Comparison of ENCODE assay signal across 9 mouse cellular contexts in genomic region chr17:34285848-34286247, GRCm38 (mm10). TPM values are rescaled to one million over a fixed set of nuclear protein-coding genes. Genes with fewer than 3 reads are reported as not detected.
DNase-seq lines count a peak whose midpoint lies in the region; ATAC-seq and TF ChIP-seq lines count a peak whose summit lies in the region.
"Had no signal": no experiment of that assay in that cellular context is flagged by ENCODE, and none has a peak within 500 bp of the region (broad histone marks: within the 10 kb centered on the region; RNA-seq: fewer than 3 reads in every experiment).

No protein-coding gene starts in this region.

- no peak overlapping the region for H3K4me3 ChIP-seq in forebrain, postnatal 0 days (ENCODE audit: low read depth, low read length)
- H3K4me3 ChIP-seq in forebrain, embryonic 10.5 days = no peak overlapping the region
- no peak overlapping the region for H3K4me3 ChIP-seq in testis, adult 2 months (ENCODE audit: control insufficient read depth, low read depth, low read length)
- peak overlapping the region; percentile 8 for H3K4me3 ChIP-seq in lung, adult 2 months (replicated peaks; ENCODE audit: extremely low read depth, low read depth, low read length)
- no peak overlapping the region for H3K4me3 ChIP-seq in forebrain, embryonic 15.5 days
- H3K4me3 ChIP-seq: limb, embryonic 13.5 days had no signal

- H3K4me2 ChIP-seq in forebrain, postnatal 0 days (ENCODE audit: low read depth) = no peak overlapping the region
- H3K4me2 ChIP-seq in forebrain, embryonic 15.5 days (replicated peaks) = no peak overlapping the region
- H3K4me2 ChIP-seq: limb, embryonic 13.5 days had no signal

- WGBS in forebrain, postnatal 0 days = 40% methylated on average over 4 of the region's 4 CpGs
- WGBS in forebrain, embryonic 10.5 days = 39% methylated on average over 4 of the region's 4 CpGs
- 28% methylated on average over 4 of the region's 4 CpGs for WGBS in lung, adult 2 months
- 41% methylated on average over 4 of the region's 4 CpGs for WGBS in forebrain, embryonic 15.5 days

- peak; percentile 27; the same call in 1 of the 2 replicates for TF ChIP-seq CTCF in forebrain, postnatal 0 days (IDR thresholded peaks at IDR 0.05; ENCODE audit: low read depth)
- peak; percentile 67; the same call in 1 of the 2 replicates for TF ChIP-seq CTCF in testis, adult 2 months (IDR thresholded peaks at IDR 0.05; ENCODE audit: control insufficient read depth, insufficient read depth, insufficient replicate concordance, low read depth, low read length)
- TF ChIP-seq CTCF in lung, adult 2 months (IDR thresholded peaks at IDR 0.05; ENCODE audit: insufficient read depth, low read length) = peak; percentile 76

- no peak for TF ChIP-seq POLR2A in testis, adult 2 months (IDR thresholded peaks at IDR 0.05; ENCODE audit: control insufficient read depth, low read depth, low read length)
- TF ChIP-seq POLR2A in lung, adult 2 months (IDR thresholded peaks at IDR 0.05; ENCODE audit: borderline replicate concordance, extremely low read depth, low read depth, low read length) = no peak

- no peak overlapping the region for H3K27ac ChIP-seq in forebrain, postnatal 0 days (ENCODE audit: low read depth, low read length)
- H3K27ac ChIP-seq in forebrain, embryonic 10.5 days = no peak overlapping the region
- H3K27ac ChIP-seq in testis, adult 2 months (ENCODE audit: control insufficient read depth, insufficient read depth, low read depth, low read length) = no peak overlapping the region
- H3K27ac ChIP-seq in forebrain, embryonic 15.5 days (replicated peaks) = no peak overlapping the region
- H3K27ac ChIP-seq: limb, embryonic 13.5 days had no signal

- no peaks in the 10 kb centered on the region for H3K27me3 ChIP-seq in forebrain, postnatal 0 days (ENCODE audit: insufficient read depth, low read length)
- H3K27me3 ChIP-seq in forebrain, embryonic 10.5 days (ENCODE audit: poor library complexity, severe bottlenecking) = no peaks in the 10 kb centered on the region
- H3K27me3 ChIP-seq in testis, adult 2 months (ENCODE audit: control insufficient read depth, insufficient read depth, low read length) = no peaks in the 10 kb centered on the region
- no peaks in the 10 kb centered on the region for H3K27me3 ChIP-seq in forebrain, embryonic 15.5 days
- H3K27me3 ChIP-seq: limb, embryonic 13.5 days had no signal

- H3K9ac ChIP-seq in forebrain, postnatal 0 days = no peak overlapping the region
- H3K9ac ChIP-seq in forebrain, embryonic 15.5 days (replicated peaks) = no peak overlapping the region
- H3K9ac ChIP-seq: limb, embryonic 13.5 days had no signal

- no peaks in the 10 kb centered on the region for H3K4me1 ChIP-seq in forebrain, postnatal 0 days (ENCODE audit: insufficient read depth)
- H3K4me1 ChIP-seq in forebrain, embryonic 10.5 days = 0 out of 2 replicates have a peak, but pooled peaks cover 3% of the 10 kb centered on the region
- peaks cover 2% of the 10 kb centered on the region for H3K4me1 ChIP-seq in testis, adult 2 months (ENCODE audit: control insufficient read depth, insufficient read depth, low read length)
- H3K4me1 ChIP-seq in lung, adult 2 months (ENCODE audit: control insufficient read depth, insufficient read depth, low read length) = no peaks in the 10 kb centered on the region
- no peaks in the 10 kb centered on the region for H3K4me1 ChIP-seq in forebrain, embryonic 15.5 days
- H3K4me1 ChIP-seq: limb, embryonic 13.5 days had no signal

- no peaks in the 10 kb centered on the region for H3K36me3 ChIP-seq in forebrain, postnatal 0 days (ENCODE audit: insufficient read depth)
- no peaks in the 10 kb centered on the region for H3K36me3 ChIP-seq in forebrain, embryonic 10.5 days (replicated peaks)
- H3K36me3 ChIP-seq in testis, adult 2 months (ENCODE audit: control insufficient read depth, insufficient read depth, low read length) = no peaks in the 10 kb centered on the region
- H3K36me3 ChIP-seq in forebrain, embryonic 15.5 days = no peaks in the 10 kb centered on the region
- H3K36me3 ChIP-seq: limb, embryonic 13.5 days had no signal

- no peak for ATAC-seq in forebrain, postnatal 0 days
- no peak for ATAC-seq in forebrain, embryonic 15.5 days (replicated peaks)

- no peak for DNase-seq in forebrain, postnatal 0 days
- no peak for DNase-seq in forebrain, embryonic 10.5 days (ENCODE audit: extremely low spot score, low spot score)
- no peak for DNase-seq in testis, postnatal 14 days (ENCODE audit: low spot score)
- no peak for DNase-seq in lung, adult 2 months
- peak; percentile 52 to 61 for DNase-seq in thymus, postnatal 36 days
- DNase-seq in ovary, postnatal 14 days (ENCODE audit: low spot score) = no peak

- H3K9me3 ChIP-seq in forebrain, postnatal 0 days (ENCODE audit: low read length) = no peaks in the 10 kb centered on the region
- no peaks in the 10 kb centered on the region for H3K9me3 ChIP-seq in forebrain, embryonic 10.5 days
- H3K9me3 ChIP-seq in forebrain, embryonic 15.5 days = no peaks in the 10 kb centered on the region
- H3K9me3 ChIP-seq: limb, embryonic 13.5 days had no signal

RNA-seq across cellular contexts. Expression of gene H2-Aa, which starts 1.8 kb away (rescaled TPM):
- 0.14 and 0.85 TPM in 2 replicates for total RNA-seq in forebrain, postnatal 0 days (2014; rRNA removed)
- polyA plus RNA-seq in forebrain, postnatal 0 days (2015; fragmentation: Nextera tagmentation; extraction: Ambion mirVana) = 0.59 and 0.73 TPM in 2 replicates
- polyA plus RNA-seq in forebrain, embryonic 10.5 days (2016; fragmentation: Nextera tagmentation; extraction: Ambion mirVana) = 0.17 TPM in 1 of 2 replicates, not detected in the other
- polyA plus RNA-seq in testis, adult 2 months (2012; rRNA removed) = 10.1 and 11.6 TPM in 2 replicates
- 544 and 571 TPM in 2 replicates for polyA plus RNA-seq in lung, adult 2 months (2012; rRNA removed)
- 0.23 TPM in 1 of 2 replicates, not detected in the other for polyA plus RNA-seq in forebrain, embryonic 15.5 days (2015; fragmentation: Nextera tagmentation; extraction: Ambion mirVana)

RNA-seq across cellular contexts. Expression of gene H2-Eb1, which starts 19.8 kb away (rescaled TPM):
- 1.5 and 2.1 TPM in 2 replicates for total RNA-seq in forebrain, postnatal 0 days (2014; rRNA removed)
- polyA plus RNA-seq in forebrain, postnatal 0 days (2015; fragmentation: Nextera tagmentation; extraction: Ambion mirVana) = 2.5 and 2.7 TPM in 2 replicates
- 0.54 and 1.0 TPM in 2 replicates for polyA plus RNA-seq in forebrain, embryonic 10.5 days (2016; fragmentation: Nextera tagmentation; extraction: Ambion mirVana)
- polyA plus RNA-seq in testis, adult 2 months (2012; rRNA removed) = 5.6 and 7.8 TPM in 2 replicates
- polyA plus RNA-seq in lung, adult 2 months (2012; rRNA removed) = 256 and 285 TPM in 2 replicates
- polyA plus RNA-seq in forebrain, embryonic 15.5 days (2015; fragmentation: Nextera tagmentation; extraction: Ambion mirVana) = 1.1 and 1.6 TPM in 2 replicates

RNA-seq across cellular contexts. Expression of gene H2-Ab1, which starts 28.4 kb away (rescaled TPM):
- total RNA-seq in forebrain, postnatal 0 days (2014; rRNA removed) = 0.38 and 2.0 TPM in 2 replicates
- 1.8 and 2.1 TPM in 2 replicates for polyA plus RNA-seq in forebrain, postnatal 0 days (2015; fragmentation: Nextera tagmentation; extraction: Ambion mirVana)
- 9.8 and 12.5 TPM in 2 replicates for polyA plus RNA-seq in forebrain, embryonic 10.5 days (2016; fragmentation: Nextera tagmentation; extraction: Ambion mirVana)
- 31.1 and 36.4 TPM in 2 replicates for polyA plus RNA-seq in testis, adult 2 months (2012; rRNA removed)
- 1,370 and 1,736 TPM in 2 replicates for polyA plus RNA-seq in lung, adult 2 months (2012; rRNA removed)
- polyA plus RNA-seq in forebrain, embryonic 15.5 days (2015; fragmentation: Nextera tagmentation; extraction: Ambion mirVana) = 0.86 and 1.2 TPM in 2 replicates

RNA-seq across cellular contexts. Expression of gene H2-Eb2, which starts 39.6 kb away (rescaled TPM):
- 0.15 TPM in 1 of 2 replicates, not detected in the other for total RNA-seq in forebrain, postnatal 0 days (2014; rRNA removed)
- polyA plus RNA-seq in forebrain, postnatal 0 days (2015; fragmentation: Nextera tagmentation; extraction: Ambion mirVana) = 0.04 TPM in 1 of 2 replicates, not detected in the other
- polyA plus RNA-seq in forebrain, embryonic 10.5 days (2016; fragmentation: Nextera tagmentation; extraction: Ambion mirVana) = not detected in 2 replicates
- not detected in 2 replicates for polyA plus RNA-seq in testis, adult 2 months (2012; rRNA removed)
- polyA plus RNA-seq in lung, adult 2 months (2012; rRNA removed) = 0.63 and 1.2 TPM in 2 replicates
- polyA plus RNA-seq in forebrain, embryonic 15.5 days (2015; fragmentation: Nextera tagmentation; extraction: Ambion mirVana) = 0.14 TPM in 1 of 2 replicates, not detected in the other
- polyA plus RNA-seq: limb, embryonic 13.5 days had no signal

RNA-seq across cellular contexts. Expression of gene H2-Ob, which starts 47.1 kb away (rescaled TPM):
- 0.10 TPM in 1 of 2 replicates, not detected in the other for total RNA-seq in forebrain, postnatal 0 days (2014; rRNA removed)
- polyA plus RNA-seq in forebrain, postnatal 0 days (2015; fragmentation: Nextera tagmentation; extraction: Ambion mirVana) = 0.33 and 0.36 TPM in 2 replicates
- not detected in 2 replicates for polyA plus RNA-seq in forebrain, embryonic 10.5 days (2016; fragmentation: Nextera tagmentation; extraction: Ambion mirVana)
- 0.06 and 0.16 TPM in 2 replicates for polyA plus RNA-seq in testis, adult 2 months (2012; rRNA removed)
- polyA plus RNA-seq in lung, adult 2 months (2012; rRNA removed) = 18.8 and 34.6 TPM in 2 replicates
- polyA plus RNA-seq in forebrain, embryonic 15.5 days (2015; fragmentation: Nextera tagmentation; extraction: Ambion mirVana) = 0.20 TPM in 1 of 2 replicates, not detected in the other
- polyA plus RNA-seq: limb, embryonic 13.5 days had no signal

Comparison
In these comparisons a context has a peak if more than half of its experiments do, and no peak if none do; other contexts are left out.
1. DNase-seq: peak in thymus, postnatal 36 days (2 of 2); none in forebrain, postnatal 0 days (single experiment), forebrain, embryonic 10.5 days (single experiment), testis, postnatal 14 days (single experiment), lung, adult 2 months (single experiment) and ovary, postnatal 14 days (single experiment).
2. RNA of gene H2-Aa, which starts 1.8 kb away (polyA plus RNA-seq): 544 to 571 TPM in lung, adult 2 months; 10.1 to 11.6 TPM in testis, adult 2 months, 0.59 to 0.73 TPM in forebrain, postnatal 0 days, 0.17 TPM in forebrain, embryonic 10.5 days and 0.23 TPM in forebrain, embryonic 15.5 days; every median in the first group is over 10 times any median in the second.
3. RNA of gene H2-Eb1, which starts 19.8 kb away (polyA plus RNA-seq): 256 to 285 TPM in lung, adult 2 months; 5.6 to 7.8 TPM in testis, adult 2 months, 2.5 to 2.7 TPM in forebrain, postnatal 0 days, 1.1 to 1.6 TPM in forebrain, embryonic 15.5 days and 0.54 to 1.0 TPM in forebrain, embryonic 10.5 days; every median in the first group is over 10 times any median in the second.
4. RNA of gene H2-Ab1, which starts 28.4 kb away (polyA plus RNA-seq): 1,370 to 1,736 TPM in lung, adult 2 months; 31.1 to 36.4 TPM in testis, adult 2 months, 9.8 to 12.5 TPM in forebrain, embryonic 10.5 days, 1.8 to 2.1 TPM in forebrain, postnatal 0 days and 0.86 to 1.2 TPM in forebrain, embryonic 15.5 days; every median in the first group is over 10 times any median in the second.
5. Peak in every context shown above with its lines, with median percentiles within 50 percentile points of each other: CTCF ChIP-seq.